Mouse (Mus musculus) Patski (cell line): ENCODE data around the gene Pde4c. TPM values are rescaled to one million over a fixed set of nuclear protein-coding genes. Genes with fewer than 3 reads are reported as not detected.
A peak's percentile ranks its signal among the peaks of the same experiment; 100 is the strongest.

Experiments used
- ATAC-seq: fragments of 100-300 bp; one replicate; pipeline ENCODE4 v1.8.0; 2021
- CTCF ChIA-PET: fragments of 350-600 bp; sonication (Branson Sonifier 250); formaldehyde crosslinking; loops from one replicate; lab custom pipeline; 2022; ENCODE audit warnings: inconsistent platforms; lab: Charles Lee
- POLR2A ChIA-PET: fragments of 350-600 bp; sonication (Branson Sonifier 250); formaldehyde crosslinking; loops from one replicate; lab custom pipeline; 2022; ENCODE audit warnings: antibody characterized with exemption, inconsistent platforms; lab: Charles Lee
- DNase-seq: peaks from one replicate; pipeline ENCODE4 v3.0.0-alpha.2; 2011; ENCODE audit warnings: low read depth, low spot score
- H3K27me3 ChIP-seq: fragments of 371-371 bp; one replicate; pipeline ENCODE4 v1.5.1; 2021
- CTCF ChIP-seq: fragments of 100-300 bp; IDR thresholded peaks from one replicate; pipeline ENCODE4 v1.5.1; 2021
- in situ Hi-C: fragments of 300-500 bp; cut with MboI; formaldehyde crosslinking; loops from 3 replicates; pipeline ENCODE4 v1.11.1; 2018; ENCODE audit warnings: low pct_unique_long_range_greater_than_20kb, mixed read lengths
- polyA plus RNA-seq: library from polyadenylated mRNA; unstranded; gene quantifications from one replicate; pipeline ENCODE4 v1.2.3, GENCODE M21; 2021

The Pde4c gene
- polyA plus RNA-seq, 1 experiment from 2014 or later: 15.0 TPM

- no peak for ATAC-seq
- in situ Hi-C loops: loop anchor here (5.0 kb wide), 1 partner anchor 38 kb away; the partner anchor contains the start of gene Gm3336
- ChIA-PET POLR2A (interaction anchor here (0.5 to 0.6 kb wide), 2 partner anchors 11 to 14 kb away, joined by 3 to 4 read pairs; no protein-coding TSS in a partner anchor), CTCF (interaction anchor here (1.0 to 3.5 kb wide), 3 partner anchors 13 to 37 kb away, joined by 3 to 15 read pairs (median 4); partner anchors contain the start of gene Gm3336)
- no peak for DNase-seq
- no peaks in the 10 kb centered on the region for H3K27me3 ChIP-seq
- TF ChIP-seq CTCF: no peak
Measured at GRCm38 (mm10) chr8:70754871-70755660, 31.5 kb downstream of the Pde4c start.

GRCm38 (mm10) chr8:70755661-70756475, 32.3 kb downstream of the Pde4c start:
- CTCF ChIA-PET: interaction anchor here (1.9 to 3.5 kb wide), 2 partner anchors 13 to 37 kb away, joined by 5 to 15 read pairs; partner anchors contain the start of gene Gm3336
- in situ Hi-C loops: no loop called here

GRCm38 (mm10) chr8:70756476-70757040, 33.0 kb downstream of the Pde4c start:
- ATAC-seq: no peak
- in situ Hi-C loops: no loop called here
- no peak for TF ChIP-seq CTCF
- DNase-seq: no peak
- CTCF ChIA-PET: interaction anchor here (1.9 to 3.5 kb wide), 2 partner anchors 12 to 38 kb away, joined by 5 to 15 read pairs; partner anchors contain the start of gene Gm3336
- H3K27me3 ChIP-seq: no peaks in the 10 kb centered on the region
- POLR2A ChIA-PET: interaction anchor here (1.0 to 1.1 kb wide), 2 partner anchors 10 to 37 kb away, joined by 3 read pairs; no protein-coding TSS in a partner anchor

More at GRCm38 (mm10) chr8:70755661-70756475, 32.3 kb downstream of the Pde4c start:
- POLR2A ChIA-PET: interaction anchor here (0.6 to 1.1 kb wide), 3 partner anchors 10 to 36 kb away, joined by 3 read pairs; no protein-coding TSS in a partner anchor
- ATAC-seq: no peak
- no peaks in the 10 kb centered on the region for H3K27me3 ChIP-seq
- TF ChIP-seq CTCF: no peak
- DNase-seq: no peak

DNA sequence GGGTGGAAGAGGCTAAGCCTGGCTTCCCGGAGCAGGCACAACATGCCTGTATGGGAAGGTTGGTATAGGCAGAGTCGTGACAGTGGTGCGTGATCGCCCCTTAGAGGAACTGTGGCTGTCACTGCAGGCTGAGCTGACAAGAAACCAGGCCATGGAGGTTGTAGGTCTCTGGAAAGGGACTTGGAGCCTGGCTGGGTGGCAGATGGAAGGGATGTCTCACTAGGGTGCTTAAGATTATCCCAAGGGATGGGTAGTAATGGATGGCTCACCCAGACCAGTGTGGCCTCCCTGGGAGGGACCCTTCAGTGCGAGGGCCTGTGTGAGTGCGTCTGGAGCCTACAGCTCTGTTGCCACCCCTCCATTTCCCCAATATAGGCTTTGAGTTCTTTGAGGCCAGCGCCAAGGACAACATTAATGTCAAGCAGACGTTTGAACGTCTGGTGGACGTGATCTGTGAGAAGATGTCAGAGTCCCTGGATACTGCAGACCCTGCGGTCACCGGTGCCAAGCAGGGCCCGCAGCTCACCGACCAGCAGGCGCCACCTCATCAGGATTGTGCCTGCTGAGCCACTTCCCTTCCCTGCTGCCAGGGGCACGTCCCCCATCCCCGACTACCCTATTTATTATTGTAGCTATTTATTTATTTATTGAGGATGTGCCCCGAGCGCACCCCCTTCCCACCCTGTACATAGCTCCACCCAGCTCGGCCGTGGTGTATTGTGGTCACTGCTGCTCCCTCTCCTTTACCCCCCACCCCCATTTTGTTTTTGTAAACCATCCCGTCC, 34.2 kb downstream of the Pde4c start:
- TF ChIP-seq CTCF: no peak
- DNase-seq: no peak
- no peak for ATAC-seq
- in situ Hi-C loops: no loop called here
- no peaks in the 10 kb centered on the region for H3K27me3 ChIP-seq
- ChIA-PET CTCF (interaction anchor here (1.9 to 3.5 kb wide), 2 partner anchors 11 to 39 kb away, joined by 5 to 15 read pairs; partner anchors contain the start of gene Gm3336), POLR2A (no interaction called here)

DNA sequence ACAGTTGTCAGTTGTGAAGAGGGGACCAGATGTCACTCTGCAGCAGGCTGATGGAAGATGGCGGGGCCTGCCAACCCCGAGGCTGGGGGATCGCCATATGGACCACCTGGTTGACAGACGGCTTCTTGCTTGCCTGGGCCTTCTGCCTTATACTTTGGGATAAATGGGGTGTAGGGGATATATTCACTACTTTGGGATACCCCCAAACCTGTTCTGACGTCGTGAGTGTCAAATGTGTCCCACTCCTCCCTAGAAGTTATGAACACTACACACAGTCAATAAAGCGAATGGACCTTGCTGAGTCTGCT, 34.7 kb downstream of the Pde4c start:
- CTCF ChIA-PET: interaction anchor here (3.5 kb wide), 1 partner anchor 10 kb away, joined by 15 read pairs; no protein-coding TSS in a partner anchor
- POLR2A ChIA-PET: no interaction called here
- DNase-seq (no peak), ATAC-seq (no peak)
- H3K27me3 ChIP-seq: no peaks in the 10 kb centered on the region
- no peak for TF ChIP-seq CTCF
- in situ Hi-C loops: no loop called here

DNA sequence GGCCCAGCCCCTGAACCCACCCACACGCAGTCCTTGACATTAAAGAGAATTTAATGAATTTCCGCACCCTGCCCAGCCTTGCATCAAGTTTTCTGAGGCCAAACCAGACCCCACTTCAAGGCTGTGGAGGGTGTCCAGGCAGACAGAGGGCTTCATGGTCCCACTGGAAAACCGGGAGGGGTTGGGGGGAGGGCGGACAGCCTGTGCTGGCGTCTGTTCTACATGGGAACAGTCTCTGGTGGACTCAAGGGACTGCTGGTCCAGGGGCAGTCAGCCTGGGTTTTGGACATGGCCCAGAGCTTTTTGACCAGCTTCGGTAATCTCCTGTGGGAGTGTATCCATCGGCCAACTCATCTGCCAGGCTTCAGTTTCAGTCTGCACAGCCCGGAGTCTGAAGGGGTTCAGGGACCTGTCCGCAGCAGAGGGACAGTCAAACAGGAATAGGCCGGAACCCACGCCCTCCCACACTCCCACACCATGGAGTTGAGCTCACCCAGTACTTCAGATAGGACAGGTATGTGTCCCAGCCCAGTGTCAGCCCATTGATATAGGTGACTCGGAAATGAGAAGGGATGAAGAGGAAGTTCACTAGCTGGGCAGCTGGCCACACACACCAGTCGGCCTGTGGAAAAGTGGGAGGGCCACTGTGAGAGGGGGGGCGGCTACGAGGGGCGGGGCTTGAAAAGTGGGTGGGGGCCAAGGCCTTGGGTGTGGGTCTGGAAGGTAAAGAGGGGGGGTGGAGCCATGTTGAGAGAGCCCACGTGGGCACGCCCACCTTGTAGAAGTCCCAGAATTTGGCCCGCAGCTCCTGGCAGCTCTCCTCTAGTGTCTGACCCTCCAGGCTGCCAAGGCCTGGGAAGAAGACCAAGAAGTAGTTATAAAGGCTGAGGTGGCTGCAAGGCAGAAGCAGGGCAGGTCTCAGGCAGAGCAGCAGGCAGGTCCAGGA, 35.4 kb downstream of the Pde4c start:
- ChIA-PET CTCF (interaction anchor here (3.5 kb wide), 1 partner anchor 10 kb away, joined by 15 read pairs; no protein-coding TSS in a partner anchor), POLR2A (no interaction called here)
- in situ Hi-C loops: no loop called here
- H3K27me3 ChIP-seq: no peaks in the 10 kb centered on the region
- DNase-seq: no peak
- TF ChIP-seq CTCF: no peak
- ATAC-seq: no peak

DNA sequence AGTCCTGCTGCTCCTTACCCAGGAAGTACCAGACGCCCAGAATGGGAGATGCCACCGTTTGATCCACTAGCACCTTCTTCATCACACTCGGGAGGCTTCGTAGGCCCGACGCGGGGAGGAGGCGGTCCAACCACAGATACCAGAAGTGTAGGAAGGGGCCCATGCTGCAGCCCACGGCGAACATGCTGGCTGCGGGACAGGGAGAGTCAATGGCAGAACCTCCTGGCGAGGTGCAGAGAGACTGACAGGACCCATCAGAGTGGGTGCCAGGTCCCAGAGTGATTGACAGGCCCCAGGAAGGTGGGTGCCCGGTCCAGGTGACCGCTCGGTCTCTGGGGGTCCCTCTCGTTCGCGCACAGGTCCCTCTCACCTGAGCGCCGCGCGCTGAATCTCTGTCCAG, 36.8 kb downstream of the Pde4c start:
- ChIA-PET POLR2A (no interaction called here), CTCF (interaction anchor here (3.1 kb wide), 1 partner anchor 8 kb away, joined by 9 read pairs; no protein-coding TSS in a partner anchor)
- in situ Hi-C loops: no loop called here
- no peaks in the 10 kb centered on the region for H3K27me3 ChIP-seq
- TF ChIP-seq CTCF: no peak
- DNase-seq (no peak), ATAC-seq (peak; percentile 6)

GRCm38 (mm10) chr8:70760775-70761406, 37.4 kb downstream of the Pde4c start, which contains the start of gene Mpv17l2:
Gene Mpv17l2 (minus strand): TSS chr8:70760946.
- ATAC-seq (peak; percentile 95), DNase-seq (peak; percentile 94)
- no peaks in the 10 kb centered on the region for H3K27me3 ChIP-seq
- CTCF ChIA-PET: interaction anchor here (0.8 to 3.1 kb wide), 5 partner anchors 8 to 61 kb away, joined by 3 to 9 read pairs (median 3); partner anchors contain the start of gene Gm3336
- in situ Hi-C loops: no loop called here
- POLR2A ChIA-PET: no interaction called here
- TF ChIP-seq CTCF: no peak
